Mouse (Mus musculus) regulatory T cell (primary cell): ENCODE data around the gene Trp53rka.
"Not testable (repeated sequence)": the region's sequence is repeated elsewhere in the genome, so short reads cannot be mapped to it uniquely, and the experiment has no call there.

Experiments used
- in situ Hi-C: fragments of 300-600 bp; cut with MboI, MseI; formaldehyde crosslinking; loops from one replicate; pipeline ENCODE4 v1.15.1; 2025; ENCODE audit warnings: high pct_unique_total_duplicates

The Trp53rka gene

DNA sequence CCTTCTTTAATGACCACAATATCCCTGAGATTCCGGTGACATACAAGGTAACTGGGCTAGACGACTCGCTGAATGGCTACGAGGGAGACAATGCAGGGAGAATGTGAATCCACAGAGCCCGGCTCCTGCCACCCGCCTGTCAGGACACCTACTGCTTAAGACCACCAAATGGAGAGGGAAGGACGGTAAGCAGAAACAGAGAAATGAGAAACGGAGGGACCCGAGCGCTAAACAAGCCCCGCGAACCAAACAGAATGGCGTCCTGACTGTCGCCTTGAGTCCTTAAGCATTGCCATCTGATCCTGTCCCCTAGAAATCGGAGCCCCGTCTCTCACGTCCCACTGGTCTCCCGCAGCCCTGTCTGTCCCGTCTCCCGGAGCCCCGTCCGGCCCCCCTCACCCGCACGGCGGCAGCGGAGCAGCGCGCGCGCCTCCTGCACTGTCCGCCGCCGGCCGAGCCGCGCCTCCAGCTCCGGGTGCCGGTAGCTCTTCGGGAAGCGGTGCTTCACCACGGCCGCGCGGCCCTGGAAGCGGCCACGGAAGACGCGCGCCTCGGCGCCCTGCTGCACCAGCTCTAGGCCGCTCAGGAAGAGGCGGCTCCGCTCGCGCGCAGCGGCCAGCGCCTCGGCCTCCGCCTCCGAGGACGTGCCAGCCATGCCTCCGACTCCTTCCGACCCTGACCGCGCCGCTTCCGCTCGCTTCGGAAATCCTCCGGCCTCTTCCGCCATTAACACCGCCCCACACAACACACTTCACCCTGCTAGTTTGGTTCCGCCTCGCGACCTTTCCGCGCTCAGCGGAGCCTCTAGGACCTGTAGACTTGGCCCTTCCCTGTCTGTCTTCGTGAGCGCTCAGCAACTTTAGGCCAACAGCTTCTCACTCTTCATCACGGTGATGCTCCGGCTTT is at the start of gene Trp53rka:
Gene Trp53rka, minus strand, starts transcription at position 677 of the 906 bp plus-strand sequence.
- in situ Hi-C loops, result loop anchor here (5.0 kb wide), 2 partner anchors 101 to 1304 kb away; no protein-coding TSS in a partner anchor

GRCm38 (mm10) chr2:165540975-165541374 is 47.9 kb upstream of the Trp53rka start:
- in situ Hi-C loops, result no loop called here

GRCm38 (mm10) chr2:165533789-165534188 is 40.7 kb upstream of the Trp53rka start:
- in situ Hi-C loops, result no loop called here

DNA sequence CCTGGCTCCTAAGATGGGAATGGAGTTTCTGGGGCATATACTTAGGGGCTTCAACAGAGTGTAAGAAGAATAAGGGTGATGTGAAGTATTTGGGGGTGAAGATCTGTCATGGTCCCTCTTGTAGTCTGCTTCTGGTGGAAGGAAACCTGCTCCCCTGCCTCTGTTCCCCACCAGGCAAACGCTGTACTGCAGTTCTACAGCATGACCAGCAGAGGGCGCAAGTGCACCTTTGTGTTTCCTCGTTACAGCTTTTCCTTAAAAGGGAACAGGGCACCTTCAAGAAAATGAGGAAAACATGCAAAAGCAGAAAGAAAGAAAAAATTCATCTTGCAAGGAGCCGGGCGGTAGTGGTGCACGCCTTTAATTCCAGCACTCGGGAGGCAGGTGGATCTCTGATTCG is 36.0 kb upstream of the Trp53rka start:
- in situ Hi-C loops, result no loop called here

GRCm38 (mm10) chr2:165525609-165526008 is 32.5 kb upstream of the Trp53rka start:
- in situ Hi-C loops, result no loop called here

DNA sequence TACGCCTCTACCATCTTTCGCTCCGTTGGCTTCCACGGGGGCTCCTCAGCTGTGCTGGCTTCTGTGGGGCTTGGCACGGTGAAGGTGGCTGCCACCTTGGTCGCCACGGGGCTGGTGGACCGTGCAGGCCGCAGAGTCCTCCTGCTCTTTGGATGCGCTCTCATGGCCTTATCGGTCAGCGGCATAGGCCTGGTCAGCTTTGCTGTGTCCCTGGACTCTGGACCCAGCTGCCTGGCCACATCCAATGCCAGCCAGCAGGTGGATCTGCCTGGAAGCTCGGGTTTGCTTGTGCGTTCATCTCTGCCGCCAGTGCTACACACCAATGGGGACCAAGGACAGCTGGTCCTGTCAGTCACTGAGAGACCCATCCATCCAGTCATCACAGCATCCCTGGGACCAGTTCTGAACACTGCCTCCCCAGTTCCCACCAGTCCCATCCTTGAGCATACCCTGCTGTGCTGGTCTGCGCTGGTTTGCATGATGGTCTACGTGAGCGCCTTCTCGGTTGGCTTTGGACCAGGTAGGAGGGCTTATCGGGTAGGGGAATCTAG is 22.1 kb upstream of the Trp53rka start:
- in situ Hi-C loops, result no loop called here

DNA sequence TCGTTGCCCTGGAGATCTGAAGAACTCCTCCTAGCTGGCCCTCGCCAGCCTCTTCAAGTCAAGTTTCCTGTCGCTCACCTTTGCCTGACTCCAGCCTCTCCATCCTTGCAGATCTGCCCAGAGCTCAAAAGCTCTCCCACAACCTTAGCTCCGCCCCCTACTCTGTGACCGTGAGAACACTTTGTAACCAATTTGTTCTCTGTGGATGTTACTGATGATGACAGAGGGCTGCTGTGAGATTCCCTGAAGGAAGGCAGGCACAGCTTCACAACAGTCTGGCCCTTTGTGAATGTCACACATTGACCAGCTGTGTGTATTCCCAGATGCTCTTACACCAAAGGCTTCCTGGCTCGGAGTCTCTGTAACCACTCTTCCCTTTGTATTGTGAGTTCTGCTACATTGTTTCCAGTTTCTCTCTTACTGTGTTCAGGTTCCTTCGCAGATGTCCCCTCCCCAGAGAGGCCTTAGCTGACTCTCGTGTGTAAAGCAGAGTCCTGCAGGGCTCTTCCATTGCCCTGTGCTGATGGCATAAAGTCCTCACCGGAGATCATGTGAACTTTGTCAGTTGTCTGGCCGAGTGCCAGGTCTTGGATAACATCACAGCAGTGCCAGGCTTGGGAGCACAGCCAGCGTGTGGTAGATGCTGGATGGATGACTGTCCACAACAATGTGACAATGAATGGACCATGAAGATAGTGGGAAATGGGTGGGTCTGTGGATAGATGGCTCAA is 19.9 kb upstream of the Trp53rka start:
- in situ Hi-C loops, result no loop called here

GRCm38 (mm10) chr2:165512426-165512825 is 19.3 kb upstream of the Trp53rka start:
- in situ Hi-C loops, result no loop called here

- in situ Hi-C loops, result not testable (repeated sequence)
Observed at GRCm38 (mm10) chr2:165511530-165511929, 18.4 kb upstream of the Trp53rka start.

- in situ Hi-C loops, result not testable (repeated sequence)
Observed at GRCm38 (mm10) chr2:165510914-165511458, 17.9 kb upstream of the Trp53rka start.

DNA sequence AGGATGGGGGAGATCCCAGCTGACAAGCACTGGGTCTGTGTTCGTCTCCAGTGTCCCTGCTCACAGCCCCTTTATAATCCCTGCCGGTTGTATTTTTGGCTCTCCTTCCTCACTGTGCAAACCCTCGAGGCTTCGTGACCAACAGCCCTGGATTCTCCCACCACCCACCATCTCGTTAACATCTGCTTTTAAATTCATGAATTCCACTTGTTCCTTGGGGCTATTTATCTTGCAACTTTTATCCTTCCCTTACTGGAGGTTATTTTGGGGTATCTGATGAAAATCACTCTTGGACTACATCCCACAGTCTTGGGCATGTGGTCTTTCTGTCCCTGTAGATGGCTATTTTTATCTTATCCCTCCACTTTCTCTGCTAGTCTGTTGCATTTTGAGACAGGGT is 17.3 kb upstream of the Trp53rka start:
- in situ Hi-C loops, result no loop called here

- in situ Hi-C loops, result no loop called here
Observed at GRCm38 (mm10) chr2:165509686-165510085, 16.6 kb upstream of the Trp53rka start.

DNA sequence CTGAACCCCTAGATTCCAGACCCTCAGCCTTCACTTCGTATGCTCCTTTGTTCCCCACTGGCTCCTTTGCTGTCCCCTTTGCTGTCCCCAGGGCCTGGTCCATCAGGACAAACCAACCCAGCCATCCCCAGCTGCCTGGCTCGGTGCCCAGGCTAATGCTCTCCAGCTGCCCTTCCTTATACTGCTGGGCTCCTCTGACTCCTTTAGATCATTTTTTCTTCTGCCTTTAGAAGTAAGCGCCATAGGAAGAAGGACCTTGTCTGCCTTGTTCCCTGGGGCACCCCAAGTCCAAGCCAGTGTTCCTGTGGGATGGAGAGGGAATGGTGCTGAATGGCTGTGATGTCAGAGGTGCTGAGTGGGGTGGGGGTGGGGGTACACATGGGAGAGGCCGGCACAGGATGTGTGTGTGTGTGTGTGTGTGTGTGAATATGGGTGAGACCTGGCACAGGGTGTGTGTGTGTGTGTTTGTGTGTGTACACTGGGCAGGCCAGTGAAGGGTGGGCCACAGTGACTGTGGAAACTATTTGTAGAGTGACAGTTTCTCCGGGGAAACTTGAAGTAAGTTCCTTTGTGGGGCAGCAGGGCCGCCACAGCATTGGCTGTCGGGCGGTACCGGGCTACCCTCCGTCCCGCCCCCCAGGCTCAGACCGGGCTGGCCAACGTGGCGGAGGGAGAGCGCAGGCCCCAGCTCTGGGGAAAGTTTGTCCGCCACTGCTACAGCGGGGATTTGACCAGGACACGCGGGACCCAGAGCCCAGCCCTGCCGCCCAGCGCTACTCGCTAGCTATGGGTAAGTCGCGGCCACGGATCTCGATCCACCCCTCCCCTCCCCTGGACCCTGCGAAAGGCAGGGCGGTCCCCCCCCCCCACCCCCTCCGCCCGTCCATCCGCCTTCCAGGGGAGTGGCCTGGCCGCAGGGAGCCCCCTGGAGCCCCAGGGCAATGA is 10.4 kb upstream of the Trp53rka start, which contains the start of gene Slc2a10:
Gene Slc2a10, plus strand, starts transcription at position 529 of the 945 bp plus-strand sequence.
- in situ Hi-C loops, result no loop called here

DNA sequence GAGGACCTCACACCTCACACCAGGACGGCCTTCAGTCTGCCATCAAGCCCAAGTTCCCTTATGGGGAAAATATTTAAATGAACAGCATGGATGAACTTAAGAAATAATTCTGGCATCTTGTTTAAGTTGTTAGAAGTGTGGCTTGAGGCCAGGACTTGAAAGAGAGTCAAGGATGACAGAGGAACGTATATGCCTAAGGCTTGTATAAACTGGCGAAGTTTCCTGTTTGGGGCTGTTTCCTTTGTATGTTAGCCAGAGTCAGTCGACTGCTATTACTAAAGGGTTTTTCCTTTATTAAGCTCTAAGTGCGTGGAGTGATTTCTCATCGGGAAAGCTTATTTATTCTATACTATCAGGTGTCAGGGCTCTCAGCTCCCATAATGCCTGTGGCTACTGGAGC is 5.7 kb upstream of the Trp53rka start:
- in situ Hi-C loops, result no loop called here

DNA sequence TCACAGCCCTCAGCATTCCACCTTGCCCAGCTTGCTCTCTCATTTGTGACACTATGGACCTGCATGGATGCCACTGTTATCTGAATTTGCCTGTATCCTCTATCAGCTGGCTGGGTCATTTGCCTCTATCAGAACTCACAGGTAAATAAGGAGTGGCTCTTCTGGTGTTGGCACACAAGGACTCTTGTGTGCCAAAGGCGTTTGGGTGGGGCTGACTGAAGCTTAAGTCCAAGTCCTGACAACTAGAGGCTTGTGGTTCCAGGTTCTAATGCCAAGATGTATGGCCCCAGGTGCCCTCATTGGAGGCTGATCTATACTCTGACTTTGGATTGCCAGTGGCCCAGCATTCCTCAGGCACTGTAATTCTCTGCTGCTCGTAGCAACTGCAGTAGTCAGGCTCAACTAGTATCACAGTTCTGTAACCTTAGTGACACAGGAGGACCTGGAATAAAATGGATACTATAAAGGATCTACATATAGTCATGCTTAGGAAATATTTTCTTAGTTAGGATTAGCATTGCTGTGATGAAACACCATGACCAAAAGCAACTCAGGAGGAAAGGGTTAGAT is 4.7 kb upstream of the Trp53rka start:
- in situ Hi-C loops, result no loop called here

DNA sequence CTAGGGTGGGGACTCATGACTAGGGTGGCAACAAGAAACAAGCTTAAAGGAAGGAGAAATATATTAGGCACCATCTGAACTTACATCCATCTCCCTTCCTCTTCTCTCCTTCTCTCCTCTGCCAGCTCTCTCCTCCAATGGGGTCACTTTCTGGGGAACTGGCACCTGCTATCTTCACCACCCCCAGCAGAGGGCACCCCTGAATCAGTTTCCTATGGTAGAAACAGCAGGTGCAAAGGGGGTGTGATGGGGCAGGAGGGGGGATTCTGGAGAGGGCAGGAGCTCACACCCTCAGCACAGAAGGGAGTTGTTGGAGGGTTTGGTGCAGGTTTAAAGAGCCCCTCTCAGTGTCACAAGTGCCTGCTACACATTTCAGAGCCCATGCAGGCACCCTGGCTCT is 3.1 kb upstream of the Trp53rka start:
- in situ Hi-C loops, result no loop called here

- in situ Hi-C loops, result loop anchor here (5.0 kb wide), 2 partner anchors 102 to 1303 kb away; no protein-coding TSS in a partner anchor
Observed at GRCm38 (mm10) chr2:165494495-165494894, 1.4 kb upstream of the Trp53rka start.

DNA sequence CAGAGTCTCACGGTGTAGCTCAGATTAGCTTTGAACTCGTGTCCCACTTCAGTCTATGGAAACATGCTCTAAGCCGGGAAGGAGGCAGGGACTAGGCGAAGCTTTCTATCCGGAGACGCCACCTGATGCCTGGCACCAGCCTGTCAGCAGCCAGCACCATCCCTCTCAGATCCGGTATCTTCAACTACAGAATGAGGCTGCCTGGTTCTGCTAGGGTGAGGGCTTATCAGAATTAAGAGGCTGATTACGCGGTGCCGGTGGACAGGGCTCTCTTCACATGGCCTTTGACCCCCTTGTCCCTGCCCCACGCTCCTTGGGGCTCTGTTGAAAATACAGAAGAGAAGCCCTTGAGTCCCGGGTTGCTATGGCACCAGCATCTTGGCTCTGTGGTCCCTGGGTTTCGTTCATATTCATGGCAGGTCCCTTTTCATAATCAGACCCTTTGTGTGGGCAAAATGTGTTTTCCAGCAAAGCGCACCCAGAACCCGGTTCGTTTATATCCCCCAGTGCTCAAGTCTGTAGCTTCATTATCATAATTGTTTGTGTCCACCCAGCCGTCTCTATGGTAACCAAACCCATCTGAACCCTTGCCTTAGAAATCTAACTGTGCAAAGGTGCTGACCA is 575 bp upstream of the Trp53rka start:
- in situ Hi-C loops, result loop anchor here (5.0 kb wide), 2 partner anchors 101 to 1304 kb away; no protein-coding TSS in a partner anchor

DNA sequence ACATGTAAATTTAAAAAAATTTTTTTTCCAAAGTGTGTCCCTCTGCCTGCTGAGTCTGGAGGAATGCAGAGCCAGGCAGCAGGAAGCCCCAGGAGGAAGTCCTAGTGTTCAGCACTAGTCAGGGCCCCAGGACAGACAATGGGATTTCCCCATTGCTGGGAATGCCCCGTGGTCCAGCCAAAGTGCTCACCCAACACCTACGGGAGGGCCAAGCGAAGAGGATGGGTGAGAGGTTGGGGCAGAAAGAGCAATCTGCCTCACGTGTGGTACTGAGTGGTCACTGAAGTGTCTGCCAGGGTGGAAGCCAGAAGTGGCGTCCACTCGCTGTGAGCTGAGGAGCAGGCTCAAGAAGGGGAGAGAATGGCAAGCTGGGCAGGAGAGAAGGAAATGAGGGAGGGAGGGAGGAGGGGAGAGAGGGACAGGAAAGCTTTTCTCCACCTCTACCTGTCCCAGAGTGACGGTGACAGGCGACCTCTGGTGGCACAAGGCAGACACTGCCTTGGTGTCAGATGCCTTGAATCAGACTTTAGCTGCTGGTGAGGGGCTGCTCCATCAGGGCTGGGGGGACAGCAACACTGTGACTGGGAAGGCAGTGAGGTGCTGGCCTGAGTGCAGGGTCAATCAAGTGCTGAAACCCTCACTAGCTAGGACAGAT is 6.1 kb downstream of the Trp53rka start:
- in situ Hi-C loops, result loop anchor here (5.0 kb wide), 1 partner anchor 125 kb away; no protein-coding TSS in a partner anchor
